ENCODE assay signal across 8 mouse cellular contexts in the genomic region with DNA sequence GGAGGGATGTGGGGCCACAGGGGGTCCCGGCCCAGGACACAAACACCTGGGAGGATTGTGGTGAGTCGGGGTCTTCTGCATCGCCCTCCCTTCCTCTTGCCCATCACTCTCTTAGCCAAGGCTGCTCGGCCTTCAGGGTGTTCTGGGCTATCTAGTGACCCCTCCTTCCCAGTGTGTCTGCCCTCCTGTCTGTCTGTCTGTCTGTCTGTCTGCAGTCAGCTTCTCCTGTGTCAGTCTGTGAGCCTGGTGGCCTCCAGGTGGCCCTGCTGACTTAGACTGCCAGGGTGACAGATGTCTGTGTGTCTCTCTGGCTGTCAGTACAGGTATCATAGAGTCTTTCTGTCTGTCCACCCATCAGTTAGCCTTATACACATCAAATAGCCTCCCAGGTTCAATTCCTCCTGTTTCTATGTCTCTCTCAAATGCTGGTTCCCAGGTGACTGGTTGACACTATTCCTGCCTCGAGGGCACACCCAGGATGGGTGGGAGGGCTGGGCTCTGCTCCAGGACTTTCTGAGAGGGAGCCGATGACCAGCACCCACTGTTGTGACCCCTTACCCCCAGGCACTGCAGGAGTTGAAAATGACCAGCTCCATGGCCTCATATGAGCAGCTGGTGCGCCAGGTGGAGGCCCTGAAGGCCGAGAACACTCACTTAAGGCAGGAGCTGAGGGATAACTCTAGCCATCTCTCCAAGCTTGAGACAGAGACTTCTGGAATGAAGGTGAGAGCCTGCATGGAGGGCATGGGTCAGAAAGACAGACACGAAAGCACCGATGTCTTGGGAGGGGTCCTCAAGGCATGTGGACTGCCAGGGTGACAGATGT. TPM values are rescaled to one million over a fixed set of nuclear protein-coding genes. Genes with fewer than 3 reads are reported as not detected.
DNase-seq lines count a peak whose midpoint lies in the region; ATAC-seq and TF ChIP-seq lines count a peak whose summit lies in the region.

No protein-coding gene starts in this region.

- H3K9me3 ChIP-seq in heart, embryonic 13.5 days, result no peaks in the 10 kb centered on the region
- no peaks in the 10 kb centered on the region for H3K9me3 ChIP-seq in embryonic facial prominence, embryonic 11.5 days (replicated peaks; ENCODE audit: control insufficient read depth, low read length)
- no peaks in the 10 kb centered on the region for H3K9me3 ChIP-seq in hindbrain, embryonic 13.5 days
- no peaks in the 10 kb centered on the region for H3K9me3 ChIP-seq in midbrain, postnatal 0 days (ENCODE audit: low read length)

- H3K9ac ChIP-seq in heart, embryonic 13.5 days, result no peak overlapping the region
- H3K9ac ChIP-seq in embryonic facial prominence, embryonic 11.5 days (replicated peaks; ENCODE audit: low read length), result peak overlapping the region; percentile 51
- peak overlapping the region; percentile 99 for H3K9ac ChIP-seq in hindbrain, embryonic 13.5 days
- peak overlapping the region; percentile 91 for H3K9ac ChIP-seq in midbrain, postnatal 0 days (replicated peaks; ENCODE audit: low read length, poor library complexity, severe bottlenecking)

- WGBS in heart, embryonic 13.5 days, result 70% methylated on average over 10 of the region's 10 CpGs
- WGBS in embryonic facial prominence, embryonic 11.5 days, result 69% methylated on average over 9 of the region's 10 CpGs
- WGBS in hindbrain, embryonic 13.5 days, result 55% methylated on average over 10 of the region's 10 CpGs
- 50% methylated on average over 10 of the region's 10 CpGs for WGBS in midbrain, postnatal 0 days

- no peak for DNase-seq in heart, postnatal 36 days
- DNase-seq in embryonic facial prominence, embryonic 11.5 days (ENCODE audit: low spot score), result no peak
- no peak for DNase-seq in midbrain, postnatal 0 days (ENCODE audit: low spot score)
- DNase-seq in embryo, embryonic 9.5 days (ENCODE audit: extremely low spot score), result no peak
- no peak for DNase-seq in T-cell, adult 2 months (ENCODE audit: low spot score)
- DNase-seq in gastrocnemius, postnatal 4 days (ENCODE audit: low spot score in 2 of 2), result no peak

- H3K4me3 ChIP-seq in heart, embryonic 13.5 days, result no peak overlapping the region
- H3K4me3 ChIP-seq in embryonic facial prominence, embryonic 11.5 days (ENCODE audit: low read depth, low read length), result peak overlapping the region; percentile 21
- H3K4me3 ChIP-seq in hindbrain, embryonic 13.5 days, result peak overlapping the region; percentile 69
- peak overlapping the region; percentile 58 for H3K4me3 ChIP-seq in midbrain, postnatal 0 days (ENCODE audit: low read depth, low read length)

- peaks cover 28% of the 10 kb centered on the region for H3K4me1 ChIP-seq in heart, embryonic 13.5 days
- no peaks in the 10 kb centered on the region; the same call in 1 of the 2 replicates for H3K4me1 ChIP-seq in embryonic facial prominence, embryonic 11.5 days (ENCODE audit: control insufficient read depth, insufficient read depth, low read length)
- peaks cover 89% of the 10 kb centered on the region for H3K4me1 ChIP-seq in hindbrain, embryonic 13.5 days (replicated peaks)
- H3K4me1 ChIP-seq in midbrain, postnatal 0 days (ENCODE audit: insufficient read depth, low read length), result peaks cover 38% of the 10 kb centered on the region

- H3K27ac ChIP-seq in heart, embryonic 13.5 days (replicated peaks), result no peak overlapping the region
- H3K27ac ChIP-seq in embryonic facial prominence, embryonic 11.5 days (replicated peaks; ENCODE audit: low read depth, low read length), result peak overlapping the region; percentile 38; the same call in 1 of the 2 replicates
- H3K27ac ChIP-seq in hindbrain, embryonic 13.5 days, result peak overlapping the region; percentile 97
- peak overlapping the region; percentile 100 for H3K27ac ChIP-seq in midbrain, postnatal 0 days (ENCODE audit: low read depth, low read length)

- peak; percentile 23 for TF ChIP-seq CTCF in midbrain, postnatal 0 days (IDR thresholded peaks at IDR 0.05)

- intact Hi-C loops in heart, postnatal 36 days (cut with DNase I), result no loop called here

- H3K27me3 ChIP-seq in heart, embryonic 13.5 days (replicated peaks), result peaks cover 99% of the 10 kb centered on the region
- H3K27me3 ChIP-seq in embryonic facial prominence, embryonic 11.5 days (ENCODE audit: control insufficient read depth, insufficient read depth, low read length), result peaks cover 45% of the 10 kb centered on the region
- no peaks in the 10 kb centered on the region for H3K27me3 ChIP-seq in hindbrain, embryonic 13.5 days
- H3K27me3 ChIP-seq in midbrain, postnatal 0 days (ENCODE audit: insufficient read depth, low read length), result no peaks in the 10 kb centered on the region

- no peak for ATAC-seq in heart, embryonic 13.5 days (ENCODE audit: extremely low read depth, insufficient number of reproducible peaks, low FRiP score, low TSS enrichment)
- no peak for ATAC-seq in embryonic facial prominence, embryonic 11.5 days (replicated peaks; ENCODE audit: insufficient number of reproducible peaks, low FRiP score, low TSS enrichment, low read depth)
- ATAC-seq in hindbrain, embryonic 13.5 days (ENCODE audit: low FRiP score), result peak; percentile 15; the same call in 1 of the 2 replicates
- peak; percentile 0; the same call in 1 of the 2 replicates for ATAC-seq in midbrain, postnatal 0 days (ENCODE audit: low FRiP score)

- H3K4me2 ChIP-seq in heart, embryonic 13.5 days, result peak overlapping the region; percentile 35; the same call in 1 of the 2 replicates
- H3K4me2 ChIP-seq in embryonic facial prominence, embryonic 11.5 days (ENCODE audit: low read depth, low read length), result peak overlapping the region; percentile 24
- peak overlapping the region; percentile 98 for H3K4me2 ChIP-seq in hindbrain, embryonic 13.5 days
- H3K4me2 ChIP-seq in midbrain, postnatal 0 days (ENCODE audit: low read depth, low read length, poor library complexity, severe bottlenecking), result peak overlapping the region; percentile 91

- no peaks in the 10 kb centered on the region for H3K36me3 ChIP-seq in heart, embryonic 13.5 days
- no peaks in the 10 kb centered on the region for H3K36me3 ChIP-seq in embryonic facial prominence, embryonic 11.5 days (replicated peaks; ENCODE audit: control insufficient read depth, insufficient read depth, low read depth, low read length)
- H3K36me3 ChIP-seq in hindbrain, embryonic 13.5 days, result peaks cover 46% of the 10 kb centered on the region
- H3K36me3 ChIP-seq in midbrain, postnatal 0 days (ENCODE audit: insufficient read depth, low read length), result peaks cover 28% of the 10 kb centered on the region

RNA-seq across cellular contexts. Expression of a gene that starts 5.7 kb away (rescaled TPM):
- polyA plus RNA-seq in heart, embryonic 13.5 days (2015; fragmentation: Nextera tagmentation; extraction: Ambion mirVana), result 0.90 and 0.94 TPM in 2 replicates
- 1 to 10 TPM; 2.1 to 3.7 TPM for total RNA-seq in heart, postnatal 36 days (2021)
- 11.0 and 15.8 TPM in 2 replicates for polyA plus RNA-seq in embryonic facial prominence, embryonic 11.5 days (2014; fragmentation: Nextera tagmentation; extraction: Ambion mirVana)
- polyA plus RNA-seq in hindbrain, embryonic 13.5 days (2015; fragmentation: Nextera tagmentation; extraction: Ambion mirVana), result 182 and 183 TPM in 2 replicates
- 370 and 395 TPM in 2 replicates for total RNA-seq in midbrain, postnatal 0 days (2014; rRNA removed)
- polyA plus RNA-seq in midbrain, postnatal 0 days (2015; fragmentation: Nextera tagmentation; extraction: Ambion mirVana), result 95.3 and 110 TPM in 2 replicates
- total RNA-seq in gastrocnemius, postnatal 4 days (2021), result 1 to 10 TPM in 1 of 2 experiments, under 1 TPM in 1; 0.73 to 2.1 TPM

RNA-seq across cellular contexts. Expression of a gene that starts 9.2 kb away (rescaled TPM):
- polyA plus RNA-seq in heart, embryonic 13.5 days (2015; fragmentation: Nextera tagmentation; extraction: Ambion mirVana), result 621 and 687 TPM in 2 replicates
- total RNA-seq in heart, postnatal 36 days (2021), result 100 to 1,000 TPM; 748 to 777 TPM
- 886 and 948 TPM in 2 replicates for polyA plus RNA-seq in embryonic facial prominence, embryonic 11.5 days (2014; fragmentation: Nextera tagmentation; extraction: Ambion mirVana)
- 583 and 598 TPM in 2 replicates for polyA plus RNA-seq in hindbrain, embryonic 13.5 days (2015; fragmentation: Nextera tagmentation; extraction: Ambion mirVana)
- 971 and 1,162 TPM in 2 replicates for total RNA-seq in midbrain, postnatal 0 days (2014; rRNA removed)
- polyA plus RNA-seq in midbrain, postnatal 0 days (2015; fragmentation: Nextera tagmentation; extraction: Ambion mirVana), result 633 and 645 TPM in 2 replicates
- total RNA-seq in gastrocnemius, postnatal 4 days (2021), result 1,000 to 10,000 TPM; 1,165 to 1,300 TPM

RNA-seq across cellular contexts. Expression of a gene that starts 18.9 kb away (rescaled TPM):
- polyA plus RNA-seq in heart, embryonic 13.5 days (2015; fragmentation: Nextera tagmentation; extraction: Ambion mirVana), result 36.0 and 36.6 TPM in 2 replicates
- total RNA-seq in heart, postnatal 36 days (2021), result 10 to 100 TPM; 13.8 to 15.1 TPM
- 36.5 and 41.6 TPM in 2 replicates for polyA plus RNA-seq in embryonic facial prominence, embryonic 11.5 days (2014; fragmentation: Nextera tagmentation; extraction: Ambion mirVana)
- 28.5 and 29.1 TPM in 2 replicates for polyA plus RNA-seq in hindbrain, embryonic 13.5 days (2015; fragmentation: Nextera tagmentation; extraction: Ambion mirVana)
- total RNA-seq in midbrain, postnatal 0 days (2014; rRNA removed), result 15.6 and 23.1 TPM in 2 replicates
- polyA plus RNA-seq in midbrain, postnatal 0 days (2015; fragmentation: Nextera tagmentation; extraction: Ambion mirVana), result 26.5 and 29.6 TPM in 2 replicates
- total RNA-seq in gastrocnemius, postnatal 4 days (2021), result 10 to 100 TPM; 16.7 to 17.6 TPM

RNA-seq across cellular contexts. Expression of a gene that starts 27.8 kb away (rescaled TPM):
- polyA plus RNA-seq in heart, embryonic 13.5 days (2015; fragmentation: Nextera tagmentation; extraction: Ambion mirVana), result 1.8 and 2.1 TPM in 2 replicates
- 1 to 10 TPM; 2.2 to 2.9 TPM for total RNA-seq in heart, postnatal 36 days (2021)
- 1.6 and 2.9 TPM in 2 replicates for polyA plus RNA-seq in embryonic facial prominence, embryonic 11.5 days (2014; fragmentation: Nextera tagmentation; extraction: Ambion mirVana)
- polyA plus RNA-seq in hindbrain, embryonic 13.5 days (2015; fragmentation: Nextera tagmentation; extraction: Ambion mirVana), result 1.9 and 2.5 TPM in 2 replicates
- 5.2 and 7.5 TPM in 2 replicates for total RNA-seq in midbrain, postnatal 0 days (2014; rRNA removed)
- polyA plus RNA-seq in midbrain, postnatal 0 days (2015; fragmentation: Nextera tagmentation; extraction: Ambion mirVana), result 12.6 and 14.6 TPM in 2 replicates
- 1 to 10 TPM; 1.0 to 1.5 TPM for total RNA-seq in gastrocnemius, postnatal 4 days (2021)

RNA-seq across cellular contexts. Expression of a gene that starts 28.3 kb away (rescaled TPM):
- polyA plus RNA-seq in heart, embryonic 13.5 days (2015; fragmentation: Nextera tagmentation; extraction: Ambion mirVana), result 2.6 and 4.4 TPM in 2 replicates
- 1 to 10 TPM; 2.7 TPM for total RNA-seq in heart, postnatal 36 days (2021)
- 4.3 and 4.5 TPM in 2 replicates for polyA plus RNA-seq in embryonic facial prominence, embryonic 11.5 days (2014; fragmentation: Nextera tagmentation; extraction: Ambion mirVana)
- polyA plus RNA-seq in hindbrain, embryonic 13.5 days (2015; fragmentation: Nextera tagmentation; extraction: Ambion mirVana), result 3.1 and 3.5 TPM in 2 replicates
- 3.8 and 5.3 TPM in 2 replicates for total RNA-seq in midbrain, postnatal 0 days (2014; rRNA removed)
- 7.0 and 7.8 TPM in 2 replicates for polyA plus RNA-seq in midbrain, postnatal 0 days (2015; fragmentation: Nextera tagmentation; extraction: Ambion mirVana)
- total RNA-seq in gastrocnemius, postnatal 4 days (2021), result 1 to 10 TPM; 2.7 to 4.1 TPM

Comparison
In these comparisons a context has a peak if more than half of its experiments do, and no peak if none do; other contexts are left out.
1. ATAC-seq: peak in hindbrain, embryonic 13.5 days (single experiment) and midbrain, postnatal 0 days (single experiment); none in heart, embryonic 13.5 days (single experiment) and embryonic facial prominence, embryonic 11.5 days (single experiment).
2. H3K4me2 ChIP-seq: peak in every context shown above with its lines; median percentile 98 in hindbrain, embryonic 13.5 days; 91 in midbrain, postnatal 0 days; 35 in heart, embryonic 13.5 days; 24 in embryonic facial prominence, embryonic 11.5 days.